Mouse (Mus musculus): ENCODE results near the gene Slc38a4. TPM values are rescaled to one million over a fixed set of nuclear protein-coding genes. Genes with fewer than 3 reads are reported as not detected.

Slc38a4 gene
- polyA plus RNA-seq, 1 experiment from 2014 or later: 28.6 TPM

DNA sequence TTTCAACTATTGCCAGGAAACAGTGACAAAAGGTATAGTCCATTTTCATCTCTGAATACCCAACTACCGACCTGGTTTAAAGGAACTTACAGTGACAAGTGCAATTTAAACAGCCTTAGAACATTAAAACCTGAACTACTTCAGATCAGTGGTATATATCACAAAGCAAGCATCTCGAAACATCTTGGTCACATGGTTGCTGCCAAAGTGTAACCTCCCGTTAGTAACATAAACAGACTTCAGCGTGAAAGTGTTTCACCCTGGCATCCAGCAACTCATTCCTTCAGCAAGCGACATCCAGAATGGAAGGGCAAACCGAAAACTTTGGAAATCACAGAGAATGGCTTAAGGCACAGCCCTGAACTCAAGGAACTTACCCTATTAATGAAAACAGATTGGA is 29.1 kb downstream of the Slc38a4 start:
- H3K27me3 ChIP-seq (ENCODE audit: insufficient read depth, poor library complexity, severe bottlenecking): no peaks in the 10 kb centered on the region
- no peak overlapping the region for H3K4me3 ChIP-seq
- H3K36me3 ChIP-seq: no peaks in the 10 kb centered on the region
- H3K27ac ChIP-seq: no peak overlapping the region
- 88% methylated on average over 6 of the region's 6 CpGs for WGBS
- no peaks in the 10 kb centered on the region for H3K9me3 ChIP-seq
- DNase-seq (ENCODE audit: low spot score): no peak
- H3K4me1 ChIP-seq (replicated peaks): no peaks in the 10 kb centered on the region

GRCm38 (mm10) chr15:97022764-97023163 is 33.0 kb downstream of the Slc38a4 start:
- H3K9me3 ChIP-seq: no peaks in the 10 kb centered on the region
- no peak overlapping the region for H3K27ac ChIP-seq
- 83% methylated on average over 5 of the region's 6 CpGs for WGBS
- H3K4me1 ChIP-seq (replicated peaks): no peaks in the 10 kb centered on the region
- H3K27me3 ChIP-seq (ENCODE audit: insufficient read depth, poor library complexity, severe bottlenecking): no peaks in the 10 kb centered on the region
- H3K4me3 ChIP-seq: no peak overlapping the region
- H3K36me3 ChIP-seq: no peaks in the 10 kb centered on the region
- no peak for DNase-seq (ENCODE audit: low spot score)

- Histone ChIP-seq H3K9me3 (no peaks in the 10 kb centered on the region), H3K27me3 (ENCODE audit: insufficient read depth, poor library complexity, severe bottlenecking) (no peaks in the 10 kb centered on the region), H3K4me1 (replicated peaks) (no peaks in the 10 kb centered on the region), H3K4me3 (no peak overlapping the region), H3K36me3 (no peaks in the 10 kb centered on the region), H3K27ac (no peak overlapping the region)
- WGBS: 89% methylated on average over 2 of the region's 2 CpGs
- no peak for DNase-seq (ENCODE audit: low spot score)
These were observed 33.5 kb downstream of the Slc38a4 start for GRCm38 (mm10) chr15:97022213-97022612.

- Histone ChIP-seq H3K27me3 (ENCODE audit: insufficient read depth, poor library complexity, severe bottlenecking) (no peaks in the 10 kb centered on the region), H3K27ac (no peak overlapping the region), H3K4me1 (replicated peaks) (no peaks in the 10 kb centered on the region), H3K9me3 (no peaks in the 10 kb centered on the region), H3K36me3 (0 out of 2 replicates have a peak, but pooled peaks cover 6% of the 10 kb centered on the region), H3K4me3 (no peak overlapping the region)
- DNase-seq (ENCODE audit: low spot score): no peak
- 82% methylated on average over 6 of the region's 6 CpGs for WGBS
These were observed 35.5 kb downstream of the Slc38a4 start for GRCm38 (mm10) chr15:97020221-97020620.

GRCm38 (mm10) chr15:97019323-97019722 is 36.4 kb downstream of the Slc38a4 start:
- WGBS: 91% methylated on average over 11 of the region's 11 CpGs
- H3K36me3 ChIP-seq: 0 out of 2 replicates have a peak, but pooled peaks cover 6% of the 10 kb centered on the region
- DNase-seq (ENCODE audit: low spot score): no peak
- no peaks in the 10 kb centered on the region for H3K4me1 ChIP-seq (replicated peaks)
- no peak overlapping the region for H3K27ac ChIP-seq
- H3K4me3 ChIP-seq: no peak overlapping the region
- H3K27me3 ChIP-seq (ENCODE audit: insufficient read depth, poor library complexity, severe bottlenecking): no peaks in the 10 kb centered on the region
- no peaks in the 10 kb centered on the region for H3K9me3 ChIP-seq

DNA sequence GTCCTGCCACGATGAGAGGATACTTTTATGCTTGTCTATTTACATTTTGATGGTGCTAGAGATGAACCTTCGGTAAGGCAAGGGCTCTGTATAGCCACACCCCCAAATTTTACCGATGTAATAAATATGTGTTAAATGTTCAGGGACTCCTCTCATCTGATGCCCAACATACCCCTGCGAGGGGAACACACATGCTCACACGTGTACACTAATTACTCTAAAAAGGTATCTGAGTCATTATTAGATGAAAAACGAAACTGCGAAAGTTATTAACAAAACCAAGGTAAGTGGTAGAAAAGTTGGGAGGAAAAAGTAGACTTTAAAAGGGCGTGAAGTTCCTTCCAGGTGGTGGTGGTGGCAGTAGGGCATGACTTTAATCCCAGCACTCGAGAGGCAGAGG is 38.6 kb downstream of the Slc38a4 start:
- no peaks in the 10 kb centered on the region for H3K27me3 ChIP-seq (ENCODE audit: insufficient read depth, poor library complexity, severe bottlenecking)
- H3K4me1 ChIP-seq (replicated peaks): no peaks in the 10 kb centered on the region
- H3K27ac ChIP-seq: no peak overlapping the region
- 0 out of 2 replicates have a peak, but pooled peaks cover 6% of the 10 kb centered on the region for H3K36me3 ChIP-seq
- 94% methylated on average over 9 of the region's 9 CpGs for WGBS
- H3K9me3 ChIP-seq: no peaks in the 10 kb centered on the region
- no peak for DNase-seq (ENCODE audit: low spot score)
- no peak overlapping the region for H3K4me3 ChIP-seq

DNA sequence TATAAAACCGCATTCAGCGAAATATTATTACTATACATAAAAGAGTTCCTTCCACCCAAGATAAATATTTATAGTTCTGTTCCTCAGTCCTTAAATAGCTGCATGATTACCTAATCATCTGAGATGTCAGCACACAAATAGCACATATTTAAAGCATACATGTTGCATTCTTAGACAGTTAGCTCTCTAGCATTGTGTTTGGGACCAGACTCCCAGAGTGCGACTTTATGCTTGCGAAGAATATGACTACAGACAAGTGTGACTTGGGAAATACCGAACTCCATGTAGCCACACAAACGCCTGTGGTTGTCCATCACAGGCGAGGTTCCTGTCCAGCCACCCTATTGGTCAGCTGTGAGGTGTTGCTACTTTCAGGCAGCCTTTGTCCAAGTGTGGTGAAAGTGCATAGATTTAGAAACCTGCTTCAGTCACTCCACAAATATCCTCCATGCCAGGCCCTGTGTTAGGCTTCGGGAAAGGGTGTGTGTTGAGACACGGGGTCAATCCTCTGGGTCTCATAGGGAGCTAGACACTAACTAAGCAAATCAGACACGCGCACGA is 40.6 kb downstream of the Slc38a4 start:
- Histone ChIP-seq H3K4me1 (replicated peaks) (no peaks in the 10 kb centered on the region), H3K4me3 (no peak overlapping the region), H3K9me3 (no peaks in the 10 kb centered on the region), H3K27ac (no peak overlapping the region), H3K36me3 (0 out of 2 replicates have a peak, but pooled peaks cover 6% of the 10 kb centered on the region), H3K27me3 (ENCODE audit: insufficient read depth, poor library complexity, severe bottlenecking) (no peaks in the 10 kb centered on the region)
- no peak for DNase-seq (ENCODE audit: low spot score)
- WGBS: 93% methylated on average over 12 of the region's 12 CpGs

DNA sequence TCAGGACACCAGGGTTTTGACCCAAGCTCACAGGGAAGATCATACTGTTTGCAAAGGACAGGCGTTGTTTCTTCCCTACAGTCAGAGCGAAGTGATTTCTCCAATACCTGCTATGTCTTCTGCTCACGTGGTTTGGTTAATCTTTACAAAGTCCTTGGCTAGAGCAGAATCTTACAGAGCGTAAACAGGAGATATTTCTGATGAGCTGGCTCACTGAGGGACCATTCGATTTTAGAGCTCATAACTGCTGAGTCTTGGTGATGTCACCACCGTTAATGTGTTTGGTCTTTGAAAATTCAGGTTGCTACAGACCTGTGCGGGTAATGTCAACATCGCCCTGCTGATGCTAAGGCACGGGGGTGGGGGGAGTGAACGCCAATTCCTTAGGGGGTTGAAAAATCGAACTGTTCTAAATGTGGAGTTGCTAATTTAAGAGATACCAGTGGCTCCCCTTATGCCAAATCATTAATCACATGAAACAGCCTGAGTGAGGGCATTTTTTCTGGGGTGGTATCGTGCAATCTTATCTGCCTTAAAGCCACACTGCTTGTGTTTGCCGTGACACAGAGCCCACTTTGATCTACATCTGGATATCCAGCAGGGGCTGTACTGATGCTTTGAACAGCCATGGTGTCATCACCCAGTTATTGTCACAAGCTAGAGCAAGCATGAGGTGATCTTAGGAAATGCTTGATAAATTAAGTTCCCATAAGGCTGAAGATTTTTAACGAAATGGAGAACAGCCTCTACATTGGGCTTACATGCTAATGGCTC is 44.0 kb downstream of the Slc38a4 start:
- DNase-seq (ENCODE audit: low spot score): no peak
- Histone ChIP-seq H3K4me1 (replicated peaks) (no peaks in the 10 kb centered on the region), H3K27ac (no peak overlapping the region), H3K9me3 (no peaks in the 10 kb centered on the region), H3K4me3 (no peak overlapping the region), H3K36me3 (0 out of 2 replicates have a peak, but pooled peaks cover 9% of the 10 kb centered on the region), H3K27me3 (ENCODE audit: insufficient read depth, poor library complexity, severe bottlenecking) (no peaks in the 10 kb centered on the region)
- 90% methylated on average over 14 of the region's 14 CpGs for WGBS

- DNase-seq (ENCODE audit: low spot score): no peak
- no peaks in the 10 kb centered on the region for H3K4me1 ChIP-seq (replicated peaks)
- no peaks in the 10 kb centered on the region for H3K27me3 ChIP-seq (ENCODE audit: insufficient read depth, poor library complexity, severe bottlenecking)
- 96% methylated on average over 3 of the region's 3 CpGs for WGBS
- no peaks in the 10 kb centered on the region for H3K9me3 ChIP-seq
- H3K36me3 ChIP-seq: 0 out of 2 replicates have a peak, but pooled peaks cover 3% of the 10 kb centered on the region
- no peak overlapping the region for H3K4me3 ChIP-seq
- H3K27ac ChIP-seq: no peak overlapping the region
These were observed 46.5 kb downstream of the Slc38a4 start for GRCm38 (mm10) chr15:97009271-97009670.

DNA sequence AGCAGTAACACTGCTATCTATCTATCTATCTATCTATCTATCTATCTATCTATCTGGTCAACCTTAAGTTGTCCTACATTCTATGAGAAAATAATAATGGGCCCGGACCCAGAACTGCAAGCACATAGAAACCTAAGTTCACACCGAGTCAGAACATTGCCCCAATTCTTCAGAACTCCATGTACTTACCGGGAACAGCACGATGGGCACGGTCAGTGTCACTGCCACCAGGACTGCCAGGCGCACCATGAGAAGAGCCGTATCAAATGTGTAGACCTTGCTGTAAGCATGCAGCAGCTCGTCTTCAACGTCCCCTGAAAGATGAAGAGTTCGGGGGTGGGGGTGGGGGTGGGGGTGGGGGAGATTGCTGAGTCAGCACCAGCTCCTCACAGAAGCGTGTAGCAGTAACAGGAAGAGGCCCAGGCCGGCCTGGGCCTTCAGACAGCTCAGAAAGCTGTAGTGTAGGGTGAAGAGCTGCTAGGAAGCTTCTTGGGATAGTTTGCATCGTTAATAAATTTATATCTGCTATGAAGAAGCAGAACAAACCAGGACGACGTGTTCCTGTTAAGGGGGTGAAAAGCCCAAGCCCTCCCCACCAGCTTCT is 50.0 kb downstream of the Slc38a4 start:
- no peak for DNase-seq (ENCODE audit: low spot score)
- Histone ChIP-seq H3K27me3 (ENCODE audit: insufficient read depth, poor library complexity, severe bottlenecking) (no peaks in the 10 kb centered on the region), H3K27ac (no peak overlapping the region; the same call in 1 of the 2 replicates), H3K36me3 (0 out of 2 replicates have a peak, but pooled peaks cover 3% of the 10 kb centered on the region), H3K4me3 (no peak overlapping the region), H3K9me3 (no peaks in the 10 kb centered on the region), H3K4me1 (replicated peaks) (peaks cover 18% of the 10 kb centered on the region)
- WGBS: 89% methylated on average over 15 of the region's 15 CpGs

DNA sequence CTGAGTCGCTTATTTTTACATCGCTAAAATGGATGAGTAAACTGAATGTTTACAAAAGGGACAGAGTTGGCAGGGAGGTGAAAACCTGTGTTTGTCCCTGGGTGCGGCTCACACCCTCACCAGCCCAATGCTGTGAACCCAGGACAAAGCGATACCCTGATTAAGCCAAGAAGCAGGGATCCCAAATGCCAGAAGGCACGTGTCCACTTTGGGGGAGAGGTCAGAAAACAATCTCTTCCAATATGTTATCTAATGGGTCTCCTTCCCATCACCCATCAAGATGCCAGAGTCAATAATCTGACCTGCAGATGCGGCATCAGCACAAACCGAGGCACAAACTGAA is 51.3 kb downstream of the Slc38a4 start:
- H3K27ac ChIP-seq: no peak overlapping the region
- 0 out of 2 replicates have a peak, but pooled peaks cover 3% of the 10 kb centered on the region for H3K36me3 ChIP-seq
- 90% methylated on average over 7 of the region's 7 CpGs for WGBS
- no peak for DNase-seq (ENCODE audit: low spot score)
- H3K4me1 ChIP-seq (replicated peaks): peaks cover 24% of the 10 kb centered on the region
- no peak overlapping the region for H3K4me3 ChIP-seq
- H3K27me3 ChIP-seq (ENCODE audit: insufficient read depth, poor library complexity, severe bottlenecking): no peaks in the 10 kb centered on the region
- no peaks in the 10 kb centered on the region for H3K9me3 ChIP-seq

DNA sequence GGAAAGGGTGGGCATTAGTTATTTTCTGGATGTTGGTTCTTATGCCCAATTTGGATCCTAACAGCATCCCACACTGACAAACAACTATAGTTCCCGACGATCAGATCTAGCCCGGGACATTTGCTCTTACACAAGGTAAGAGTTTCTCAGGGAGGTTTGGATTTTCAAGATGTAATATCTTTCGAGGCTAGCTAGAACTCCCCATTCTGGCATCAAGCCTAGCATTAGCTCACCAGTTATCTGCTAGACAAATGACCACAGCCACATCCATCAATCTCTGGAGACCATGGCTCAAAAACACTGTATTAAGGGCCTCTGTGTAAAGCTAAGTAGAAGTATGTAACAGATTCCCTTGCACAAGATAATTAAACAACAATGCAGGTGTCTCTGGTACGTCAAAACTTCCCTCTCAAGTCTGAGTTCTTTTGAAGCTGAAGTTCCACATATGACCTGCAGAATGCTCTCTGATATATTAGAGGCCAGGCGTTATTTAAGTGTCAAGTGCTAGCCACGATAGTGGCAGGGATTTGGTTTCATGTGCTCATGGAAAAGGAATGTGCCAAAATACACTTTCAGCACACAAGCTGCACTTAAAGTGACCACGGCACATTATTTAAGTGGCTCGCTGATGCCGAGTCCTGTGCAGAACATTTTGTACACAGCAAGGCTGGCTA is 51.8 kb downstream of the Slc38a4 start:
- Histone ChIP-seq H3K9me3 (no peaks in the 10 kb centered on the region), H3K4me1 (replicated peaks) (peaks cover 24% of the 10 kb centered on the region), H3K4me3 (no peak overlapping the region), H3K27ac (no peak overlapping the region), H3K27me3 (ENCODE audit: insufficient read depth, poor library complexity, severe bottlenecking) (no peaks in the 10 kb centered on the region), H3K36me3 (0 out of 2 replicates have a peak, but pooled peaks cover 3% of the 10 kb centered on the region)
- no peak for DNase-seq (ENCODE audit: low spot score)
- WGBS: 80% methylated on average over 10 of the region's 10 CpGs

GRCm38 (mm10) chr15:97003186-97003585 is 52.6 kb downstream of the Slc38a4 start:
- Histone ChIP-seq H3K4me3 (peak overlapping the region; percentile 36), H3K4me1 (replicated peaks) (peaks cover 24% of the 10 kb centered on the region), H3K27me3 (ENCODE audit: insufficient read depth, poor library complexity, severe bottlenecking) (no peaks in the 10 kb centered on the region), H3K27ac (peak overlapping the region; percentile 53; the same call in 1 of the 2 replicates), H3K36me3 (no peaks in the 10 kb centered on the region), H3K9me3 (no peaks in the 10 kb centered on the region)
- 78% methylated on average over 6 of the region's 6 CpGs for WGBS
- no peak for DNase-seq (ENCODE audit: low spot score)
